Mouse (Mus musculus) hindbrain, embryonic 15.5 days (tissue): ENCODE measurements at regions not wholly inside any gene's neighbourhood (a gene's known extent, or its start where the extent isn't known, plus 50 kb on each side); places are given as distances from the start of the nearest gene placed in this dataset.
"Not testable (repeated sequence)": the region's sequence is repeated elsewhere in the genome, so short reads cannot be mapped to it uniquely, and the experiment has no call there.

Experiments
- ATAC-seq: fragments of 200-750 bp; cut with Nextera tagmentation; 2 replicates; pipeline ENCODE4 v1.8.0; 2017; ENCODE audit warnings: low read depth, moderate number of reproducible peaks, moderate TSS enrichment; ENCODE audit not compliant: low FRiP score
- H3K27ac ChIP-seq: fragments of 300-500 bp; sonication (generic); replicated peaks from 2 replicates; pipeline ENCODE4 v1.5.1; 2015; ENCODE audit warnings: mild to moderate bottlenecking, inconsistent platforms
- H3K27me3 ChIP-seq: fragments of 300-500 bp; sonication (generic); 2 replicates; pipeline ENCODE4 v1.6.1; 2015; ENCODE audit warnings: control low read depth, inconsistent platforms
- H3K36me3 ChIP-seq: fragments of 300-500 bp; sonication (generic); 2 replicates; pipeline ENCODE4 v1.6.1; 2015; ENCODE audit warnings: control low read depth, inconsistent platforms
- H3K4me1 ChIP-seq: fragments of 300-500 bp; sonication (generic); replicated peaks from 2 replicates; pipeline ENCODE4 v1.6.1; 2015; ENCODE audit warnings: control low read depth, inconsistent platforms
- H3K4me2 ChIP-seq: fragments of 300-500 bp; sonication (generic); 2 replicates; pipeline ENCODE4 v1.6.1; 2015; ENCODE audit warnings: moderate library complexity, mild to moderate bottlenecking, inconsistent platforms
- H3K4me3 ChIP-seq: fragments of 300-500 bp; sonication (generic); 2 replicates; pipeline ENCODE4 v1.5.1; 2015; ENCODE audit warnings: mild to moderate bottlenecking, inconsistent platforms
- H3K9ac ChIP-seq: fragments of 300-500 bp; sonication (generic); 2 replicates; pipeline ENCODE4 v1.6.1; 2015; ENCODE audit warnings: inconsistent platforms
- H3K9me3 ChIP-seq: fragments of 300-500 bp; sonication (generic); 2 replicates; pipeline ENCODE4 v1.6.1; 2016; ENCODE audit warnings: control low read depth, inconsistent platforms
- WGBS: fragments of 180-500 bp; shearing (Covaris S2); methylation state at CpG from one replicate; pipeline ENCODE4 v1.1.7; 2015; 5-methylcytosine and 5-hydroxymethylcytosine counted together

DNA sequence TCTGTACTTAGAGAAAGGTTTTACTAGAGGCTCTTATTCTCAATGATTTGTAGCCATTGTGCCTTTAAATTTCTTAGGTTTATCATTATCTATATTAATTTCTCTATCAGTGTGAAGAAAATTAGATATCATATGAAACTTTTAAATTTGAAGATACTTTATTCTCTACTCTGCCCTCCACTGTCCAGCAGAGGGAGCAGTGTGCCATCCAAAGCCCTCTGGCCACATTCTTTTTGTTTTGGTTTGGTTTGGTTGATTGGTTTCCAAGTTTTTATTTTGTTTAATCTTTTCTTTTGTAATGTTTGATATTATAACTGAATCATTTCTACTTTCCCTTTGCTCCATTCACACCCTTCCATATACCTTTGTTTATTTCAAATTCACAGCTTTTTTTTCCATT is 129.4 kb upstream of the Kcnj3 start:
- no peaks in the 10 kb centered on the region for H3K4me1 ChIP-seq
- no peak overlapping the region for H3K9ac ChIP-seq
- no peak overlapping the region for H3K27ac ChIP-seq
- H3K4me2 ChIP-seq, result no peak overlapping the region
- no peaks in the 10 kb centered on the region for H3K9me3 ChIP-seq
- H3K36me3 ChIP-seq, result no peaks in the 10 kb centered on the region
- no peak overlapping the region for H3K4me3 ChIP-seq
- no peaks in the 10 kb centered on the region for H3K27me3 ChIP-seq
- no peak for ATAC-seq

DNA sequence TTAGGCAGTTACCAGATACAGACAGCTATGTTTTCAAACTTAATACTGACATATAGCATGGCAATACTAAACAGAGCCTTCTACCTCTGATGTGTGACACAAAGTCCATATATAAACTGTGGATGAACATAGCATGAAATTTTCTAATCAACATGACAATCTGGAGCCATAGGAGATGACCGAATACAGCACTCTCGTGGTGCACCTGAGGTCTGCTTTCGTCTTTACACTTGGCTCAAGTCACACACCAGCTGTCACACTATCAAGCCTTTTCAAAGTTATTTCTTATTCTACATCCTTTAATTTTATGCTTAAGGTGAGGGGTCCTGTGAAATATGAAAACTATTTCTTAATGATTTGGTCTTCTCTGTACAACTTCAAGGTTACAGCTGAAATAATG is 120.1 kb upstream of the Kcnj3 start:
- no peaks in the 10 kb centered on the region for H3K9me3 ChIP-seq
- 59% methylated on average over 3 of the region's 3 CpGs for WGBS
- no peak for ATAC-seq

DNA sequence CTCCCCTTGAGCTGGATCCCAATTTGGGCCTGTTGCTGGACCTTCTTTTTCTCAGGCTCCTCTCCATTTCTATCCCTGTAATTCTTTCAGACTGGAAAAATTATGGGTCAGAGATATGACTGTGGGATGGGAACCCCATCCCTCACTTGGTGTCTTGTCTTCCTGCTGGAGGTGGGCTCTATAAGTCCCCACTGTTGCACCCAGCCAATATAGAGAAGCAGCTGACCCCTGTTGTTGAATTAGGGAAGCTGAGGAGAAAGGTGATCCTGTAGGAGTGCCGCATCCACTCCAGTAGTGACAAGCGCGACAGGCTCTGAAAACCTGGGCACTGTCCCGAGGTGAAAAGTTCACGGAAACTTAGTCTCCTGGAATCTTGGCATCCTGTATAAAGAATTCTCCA is 81.7 kb upstream of the Kcnj3 start:
- H3K9ac ChIP-seq, H3K36me3 ChIP-seq, H3K4me2 ChIP-seq, H3K27me3 ChIP-seq, ATAC-seq, H3K9me3 ChIP-seq, H3K27ac ChIP-seq, H3K4me1 ChIP-seq, H3K4me3 ChIP-seq: not testable (repeated sequence)
- 94% methylated on average over 5 of the region's 5 CpGs for WGBS

More for the DNA sequence above, 120.1 kb upstream of the Kcnj3 start:
- Histone ChIP-seq H3K4me3 (no peak overlapping the region), H3K27me3 (no peaks in the 10 kb centered on the region), H3K9ac (no peak overlapping the region), H3K36me3 (no peaks in the 10 kb centered on the region), H3K4me2 (no peak overlapping the region), H3K4me1 (no peaks in the 10 kb centered on the region), H3K27ac (no peak overlapping the region)
